Mouse (Mus musculus) brain, embryonic 14.5 days (tissue): ENCODE measurements at regions not wholly inside any gene's neighbourhood (a gene's known extent, or its start where the extent isn't known, plus 50 kb on each side); places are given as distances from the start of the nearest gene placed in this dataset.

ENCODE experiments used
- DNase-seq: peaks from one replicate; pipeline ENCODE4 v3.0.0-alpha.2; 2011; ENCODE audit warnings: low read depth
- CTCF ChIP-seq: fragments of 200-500 bp; IDR thresholded peaks from 2 replicates; pipeline ENCODE4 v1.5.1; 2012; ENCODE audit warnings: inconsistent platforms, mild to moderate bottlenecking, moderate library complexity, borderline replicate concordance; ENCODE audit not compliant: insufficient read depth, insufficient read length; ENCODE audit errors: extremely low read depth
- POLR2A ChIP-seq: fragments of 200-500 bp; IDR thresholded peaks from 2 replicates; pipeline ENCODE4 v1.6.1; 2012; ENCODE audit warnings: mild to moderate bottlenecking, inconsistent platforms, borderline replicate concordance; ENCODE audit not compliant: poor library complexity, insufficient read depth, insufficient read length, severe bottlenecking; ENCODE audit errors: extremely low read depth

DNA sequence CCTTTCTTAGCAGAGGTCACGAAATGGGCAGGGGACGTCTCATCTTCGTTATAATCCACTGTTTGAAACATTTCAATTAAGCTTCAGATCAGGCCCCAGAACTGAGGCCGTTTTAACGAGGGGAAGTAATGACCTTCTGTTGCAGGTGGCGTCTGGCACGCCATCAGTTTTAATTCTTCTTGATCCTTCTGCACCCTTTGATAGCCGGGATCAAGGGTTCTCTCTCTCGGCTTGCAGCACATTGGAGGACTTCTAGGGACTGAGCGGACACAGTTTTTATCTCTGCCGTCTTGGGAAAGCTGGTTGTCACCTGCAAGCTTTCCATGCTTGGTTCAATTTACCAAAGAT lies 151.9 kb upstream of the Lmo4 start:
- peak; percentile 59 for DNase-seq
- TF ChIP-seq POLR2A (no peak), CTCF (no peak)

DNA sequence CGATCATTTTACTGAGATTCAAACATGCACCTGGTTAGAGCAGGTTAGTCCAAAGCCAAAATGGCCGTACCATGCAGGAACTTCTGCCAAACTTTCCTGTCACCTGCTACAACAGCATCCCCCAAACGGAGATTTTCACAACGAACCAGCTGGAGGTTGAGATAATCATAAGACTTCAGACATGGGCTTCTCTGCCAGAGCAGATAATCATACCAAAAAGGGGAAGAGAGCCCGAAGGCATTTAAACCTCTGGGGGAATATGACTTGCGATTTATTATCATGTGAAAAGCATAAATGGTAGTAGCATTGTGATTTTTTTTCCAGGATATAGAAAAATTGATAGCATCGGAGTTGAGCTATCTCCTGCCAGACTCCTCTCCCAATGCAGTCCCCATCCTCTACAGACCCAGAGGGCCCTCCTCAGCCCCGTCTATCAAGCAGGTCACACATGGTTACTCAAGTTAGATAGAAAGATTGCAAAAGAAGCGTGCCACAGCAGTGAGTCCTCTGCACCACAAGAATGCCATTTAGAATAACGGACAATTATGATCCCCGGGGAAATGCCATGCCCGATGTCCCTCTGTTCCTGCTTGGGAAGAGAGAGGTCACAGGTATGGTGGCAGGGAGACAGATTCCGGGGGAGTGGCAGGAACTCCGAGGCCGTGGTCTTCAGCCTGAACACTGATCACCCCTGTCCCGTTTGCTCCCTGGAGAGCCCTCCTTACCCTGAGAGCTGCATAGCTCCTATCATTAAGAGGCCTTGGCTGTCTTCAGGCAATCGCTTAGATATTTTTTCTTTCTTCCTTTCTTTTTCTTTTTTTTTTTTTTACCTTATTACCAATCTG lies 151.3 kb upstream of the Lmo4 start:
- no peak for DNase-seq
- TF ChIP-seq POLR2A, result no peak
- no peak for TF ChIP-seq CTCF

DNA sequence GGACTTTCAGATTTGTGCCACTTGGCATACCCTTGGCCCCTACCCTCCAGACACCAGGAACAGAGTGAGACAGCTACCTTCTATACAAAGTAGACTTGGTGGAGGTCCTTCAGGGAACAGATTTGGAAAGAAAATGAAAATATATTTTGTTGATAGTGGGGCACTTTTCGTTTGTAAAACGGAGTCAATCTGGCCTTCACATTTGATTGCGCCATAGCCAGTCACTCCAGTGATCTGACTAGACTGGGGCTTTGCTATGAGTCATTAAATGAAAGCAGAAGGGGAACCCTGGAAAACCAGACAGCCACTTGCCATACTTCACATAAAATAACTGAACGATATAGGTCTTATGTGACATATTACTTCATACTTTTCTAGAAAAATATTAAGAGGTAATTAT lies 147.5 kb upstream of the Lmo4 start:
- DNase-seq, result no peak
- TF ChIP-seq CTCF, result no peak
- TF ChIP-seq POLR2A, result no peak

DNA sequence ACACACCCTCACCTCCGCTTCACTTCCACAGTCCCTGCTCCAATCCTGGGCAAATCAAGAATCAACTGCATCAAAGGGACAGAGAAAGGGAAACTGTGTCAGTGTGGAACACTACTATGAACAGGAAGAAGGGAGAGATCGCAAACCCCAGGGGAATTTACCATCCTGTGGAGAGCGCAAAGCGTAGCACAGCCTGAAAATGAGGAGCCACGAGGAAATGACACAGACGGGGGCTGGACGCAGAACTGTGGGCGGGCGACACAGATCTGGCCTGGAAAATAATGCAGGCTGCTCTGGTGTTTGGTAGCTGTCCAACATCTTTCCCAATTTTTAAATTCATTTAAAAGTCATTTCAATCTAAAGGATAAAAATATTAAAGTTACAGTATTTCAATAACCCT lies 143.4 kb upstream of the Lmo4 start:
- TF ChIP-seq POLR2A (no peak), CTCF (no peak)
- DNase-seq, result no peak

DNA sequence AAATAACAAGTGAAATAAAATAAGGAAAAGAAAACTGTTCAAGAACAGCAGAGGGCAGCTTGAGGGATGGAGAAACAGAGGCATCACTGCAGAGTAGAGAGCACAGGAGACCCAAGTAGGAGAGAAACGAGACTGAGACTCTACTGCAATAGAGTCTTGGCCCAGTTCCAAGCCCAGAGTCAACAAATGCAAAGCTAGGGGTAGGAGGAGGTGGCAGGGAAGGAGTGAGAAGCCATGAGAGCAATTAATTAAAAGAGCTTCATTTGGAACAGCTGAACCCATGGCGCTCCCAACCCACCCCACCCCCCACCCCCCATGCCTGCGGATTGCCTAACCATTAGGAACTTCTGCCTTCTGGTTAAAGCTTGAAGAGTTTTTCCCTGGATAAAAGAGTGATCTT lies 130.2 kb upstream of the Lmo4 start:
- peak; percentile 74 for DNase-seq
- TF ChIP-seq POLR2A, result no peak

DNA sequence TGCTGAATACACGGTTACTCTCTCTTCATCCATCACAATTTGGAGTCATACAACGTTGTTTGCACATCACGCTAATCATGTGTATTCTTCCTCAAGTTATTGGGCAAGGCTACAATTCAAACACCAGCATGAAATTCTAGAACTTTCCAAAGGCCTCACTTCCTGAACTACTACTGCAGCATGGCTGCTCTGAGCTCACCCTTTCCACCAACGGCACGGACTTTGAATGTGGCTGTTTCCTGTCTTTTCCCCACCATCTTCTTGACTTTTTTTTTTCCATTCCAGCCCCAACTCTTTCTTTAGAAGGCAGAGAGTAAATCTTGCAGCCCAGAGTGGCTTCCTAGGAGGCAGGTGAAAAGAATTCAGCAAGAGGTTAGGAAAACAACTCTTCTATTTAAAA lies 129.2 kb upstream of the Lmo4 start:
- no peak for DNase-seq
- TF ChIP-seq POLR2A, result no peak
- TF ChIP-seq CTCF, result no peak

DNA sequence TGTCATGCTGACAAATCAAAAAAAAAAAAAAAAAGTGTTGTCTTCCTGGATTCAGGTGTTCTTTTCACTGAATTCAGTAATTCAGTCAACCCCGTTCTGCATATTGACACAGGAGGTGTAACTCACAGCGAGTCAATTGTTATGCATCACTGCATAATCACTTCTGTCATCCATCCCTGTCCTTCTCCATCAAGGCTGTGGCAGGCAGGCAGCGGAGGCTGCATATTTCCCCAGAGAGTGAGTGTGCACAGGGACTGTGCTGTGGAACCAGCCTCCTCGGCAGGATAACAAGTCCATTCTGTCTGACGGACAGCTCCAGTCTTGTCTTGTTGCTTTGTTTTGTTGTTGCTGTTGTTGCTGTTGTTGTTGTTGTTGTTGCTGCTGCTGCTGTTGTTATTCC lies 127.3 kb upstream of the Lmo4 start:
- no peak for TF ChIP-seq POLR2A
- no peak for TF ChIP-seq CTCF
- DNase-seq, result peak; percentile 74

DNA sequence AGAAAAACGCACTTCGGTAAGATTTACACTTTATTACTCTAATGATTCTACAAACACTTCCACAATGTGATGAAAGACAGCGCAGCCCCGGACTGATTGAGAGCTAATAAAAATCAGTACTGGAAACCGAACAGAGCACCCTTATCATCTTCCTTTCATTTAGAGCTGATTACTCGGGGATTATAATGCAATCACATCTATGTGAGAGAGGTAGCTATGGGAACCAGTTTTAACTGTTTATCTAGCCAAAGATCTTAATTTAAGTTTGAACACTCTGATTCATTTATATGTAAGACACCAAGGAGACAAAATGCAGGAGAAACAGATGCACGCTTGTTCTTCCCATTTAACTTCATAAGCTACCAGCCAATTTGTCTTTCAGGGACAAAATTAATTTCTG lies 124.1 kb upstream of the Lmo4 start:
- TF ChIP-seq POLR2A (no peak), CTCF (no peak)
- peak; percentile 31 for DNase-seq

DNA sequence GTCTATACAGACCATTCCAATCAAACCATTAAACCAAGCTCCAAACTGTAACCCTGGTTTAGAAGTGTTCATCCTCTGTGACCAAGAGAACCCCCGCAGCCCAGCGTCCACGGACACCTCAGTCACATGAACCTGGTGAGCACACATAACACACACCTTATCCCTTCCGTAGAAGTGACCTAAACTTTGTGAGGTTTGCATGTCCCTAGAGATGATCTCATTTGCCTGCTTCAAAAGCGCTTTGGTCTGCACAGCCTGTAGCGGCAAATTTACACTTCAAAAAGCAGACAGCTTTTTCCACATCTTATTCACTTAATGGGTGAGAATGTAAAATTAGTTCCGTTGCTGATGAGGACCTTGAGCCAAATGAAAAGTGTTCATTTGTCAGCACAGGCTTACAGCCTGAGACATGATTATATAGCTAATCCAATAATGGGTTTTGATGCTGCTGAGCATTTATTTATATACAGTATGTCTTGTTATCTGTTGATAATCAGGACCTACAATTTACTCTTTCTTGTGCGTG lies 122.3 kb upstream of the Lmo4 start:
- no peak for TF ChIP-seq POLR2A
- TF ChIP-seq CTCF, result no peak
- peak; percentile 64 for DNase-seq

DNA sequence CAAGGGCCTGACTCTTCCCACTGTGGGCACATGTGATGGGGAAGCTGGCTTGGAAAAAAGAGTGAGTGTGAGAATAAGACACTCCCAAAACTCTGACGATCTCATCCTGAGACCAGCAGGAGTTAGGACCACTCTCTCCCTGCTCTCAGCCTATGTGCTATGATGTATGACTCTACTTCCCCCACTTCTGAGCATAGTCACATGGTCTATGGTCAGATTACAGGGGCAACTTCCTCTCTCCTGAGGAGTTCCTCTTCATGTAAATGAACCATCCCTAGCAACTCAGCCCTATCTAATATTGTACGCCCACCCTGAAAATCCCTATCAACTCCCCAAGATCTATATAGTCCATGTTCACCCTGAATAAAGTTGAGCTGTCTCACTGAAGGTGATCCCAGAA lies 120.0 kb upstream of the Lmo4 start:
- DNase-seq, result no peak
- TF ChIP-seq POLR2A (no peak), CTCF (no peak)

DNA sequence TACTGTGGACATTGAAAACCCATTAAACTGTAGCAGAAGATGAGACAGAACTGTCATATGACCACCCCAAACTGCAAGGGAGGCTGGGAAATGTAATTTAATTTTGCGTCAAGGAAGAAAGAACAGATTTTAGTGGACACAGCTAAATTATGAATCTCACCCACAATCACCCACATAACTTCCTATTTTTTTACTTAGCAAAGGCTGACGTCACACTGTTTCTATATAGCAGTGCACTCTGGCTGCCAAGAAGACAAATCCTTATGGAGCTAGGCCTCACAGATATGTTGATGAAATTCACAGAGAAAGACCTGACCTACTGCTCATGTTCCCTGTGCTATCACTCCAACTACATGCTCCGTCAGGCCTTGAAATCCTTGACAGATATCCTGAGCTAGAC lies 118.5 kb upstream of the Lmo4 start:
- no peak for DNase-seq
- no peak for TF ChIP-seq CTCF
- TF ChIP-seq POLR2A, result no peak

DNA sequence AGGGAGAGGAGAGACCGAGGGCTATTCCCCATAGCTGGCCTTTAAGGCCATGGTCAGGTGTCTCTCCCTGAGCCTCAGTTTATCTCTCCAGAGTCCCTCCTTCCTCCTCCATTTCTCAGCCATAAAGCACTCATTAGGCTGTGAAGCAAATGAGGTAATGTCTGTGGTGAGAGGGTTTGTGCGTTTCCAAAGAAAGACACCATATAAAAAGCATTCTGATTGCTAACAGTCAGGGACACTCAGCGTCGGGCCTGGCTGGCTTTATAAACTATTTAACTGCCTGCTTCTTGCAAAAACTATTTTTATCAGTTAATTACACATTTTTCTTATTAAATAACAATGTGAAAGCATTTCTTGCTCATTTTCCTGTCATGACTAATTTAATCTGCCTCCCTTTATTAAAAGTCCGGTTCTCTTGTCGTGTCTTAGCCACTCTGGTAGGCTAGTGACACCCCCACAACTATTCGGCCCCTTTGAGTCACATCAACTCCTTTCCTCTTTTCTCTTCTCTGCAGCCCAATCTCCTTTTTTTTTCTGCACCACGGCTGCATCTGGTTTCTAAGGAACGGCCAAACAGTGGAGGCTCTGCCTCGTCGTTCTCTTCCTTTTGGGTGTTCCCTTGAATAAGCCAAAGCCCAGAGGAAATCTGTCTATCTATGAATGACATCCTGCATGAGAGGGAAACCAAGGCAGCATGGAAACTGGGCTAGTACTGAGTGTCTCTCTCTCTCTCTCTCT lies 114.6 kb upstream of the Lmo4 start:
- TF ChIP-seq CTCF (no peak), POLR2A (no peak)
- DNase-seq, result peak; percentile 66
